Mouse (Mus musculus) midbrain, embryonic 16.5 days (tissue): Measurements from ENCODE around the gene Sbk2. TPM values are rescaled to one million over a fixed set of nuclear protein-coding genes. Genes with fewer than 3 reads are reported as not detected.

Source experiments
- ATAC-seq: fragments of 200-750 bp; cut with Nextera tagmentation; 2 replicates; pipeline ENCODE4 v1.8.0; 2017; ENCODE audit warnings: moderate TSS enrichment
- H3K27ac ChIP-seq: fragments of 300-500 bp; sonication (generic); 2 replicates; pipeline ENCODE4 v1.5.1; 2014; ENCODE audit warnings: mild to moderate bottlenecking, low read length, mixed read lengths
- H3K27me3 ChIP-seq: fragments of 300-500 bp; sonication (generic); 2 replicates; pipeline ENCODE4 v1.6.1; 2014; ENCODE audit warnings: low read depth, low read length, mixed read lengths; ENCODE audit not compliant: control insufficient read depth, insufficient read depth
- H3K36me3 ChIP-seq: fragments of 300-500 bp; sonication (generic); 2 replicates; pipeline ENCODE4 v1.6.1; 2014; ENCODE audit warnings: mild to moderate bottlenecking, low read length, moderate library complexity, mixed read lengths; ENCODE audit not compliant: control insufficient read depth, insufficient read depth
- H3K4me1 ChIP-seq: fragments of 300-500 bp; sonication (generic); 2 replicates; pipeline ENCODE4 v1.6.1; 2014; ENCODE audit warnings: mild to moderate bottlenecking, low read length, mixed read lengths; ENCODE audit not compliant: control insufficient read depth, insufficient read depth
- H3K4me2 ChIP-seq: fragments of 300-500 bp; sonication (generic); 2 replicates; pipeline ENCODE4 v1.6.1; 2014; ENCODE audit warnings: mild to moderate bottlenecking, low read length, mixed read lengths
- H3K4me3 ChIP-seq: fragments of 300-500 bp; sonication (generic); 2 replicates; pipeline ENCODE4 v1.5.1; 2014; ENCODE audit warnings: low read depth, mild to moderate bottlenecking, low read length, moderate library complexity, mixed read lengths
- H3K9ac ChIP-seq: fragments of 300-500 bp; sonication (generic); 2 replicates; pipeline ENCODE4 v1.6.1; 2014; ENCODE audit warnings: low read depth, low read length, mixed read lengths
- H3K9me3 ChIP-seq: fragments of 300-500 bp; sonication (generic); replicated peaks from 2 replicates; pipeline ENCODE4 v1.6.1; 2014; ENCODE audit warnings: mild to moderate bottlenecking, low read length, mixed read lengths; ENCODE audit not compliant: control insufficient read depth, poor library complexity, severe bottlenecking
- WGBS: fragments of 180-500 bp; shearing (Covaris S2); extraction: QIAGEN DNeasy Blood & Tissue Kit; methylation state at CpG from one replicate; pipeline ENCODE4 v1.1.7; 2014; 5-methylcytosine and 5-hydroxymethylcytosine counted together
- polyA plus RNA-seq: library from polyadenylated mRNA; unstranded; fragments of >200 nt; fragmentation: Nextera tagmentation; extraction: Ambion mirVana; gene quantifications from 2 replicates; pipeline ENCODE4 v1.2.1, GENCODE M21; 2015

Sbk2 gene
- polyA plus RNA-seq, 1 experiment from 2014 or later = 0.18 TPM

DNA sequence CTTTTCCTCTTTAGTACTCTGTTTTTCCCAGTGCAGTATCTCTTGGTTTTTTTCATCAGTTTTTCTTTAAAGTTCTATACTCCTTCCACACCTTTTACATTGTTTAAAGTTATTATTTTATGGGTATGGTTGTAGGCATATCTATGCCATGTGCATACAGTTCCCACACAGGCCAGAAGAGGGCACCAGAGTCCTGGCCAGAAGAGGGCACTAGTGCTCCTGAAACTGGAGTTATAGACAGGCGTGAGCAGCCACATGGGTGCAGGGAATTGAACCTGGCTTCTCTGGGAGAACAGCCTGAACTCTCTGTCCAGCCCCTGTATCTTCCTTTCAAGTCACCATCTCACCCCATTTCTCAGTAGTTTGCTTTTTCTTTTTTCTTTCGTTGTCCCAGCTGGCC lies 25.8 kb downstream of the Sbk2 start:
- H3K4me2 ChIP-seq = no peak overlapping the region
- no peaks in the 10 kb centered on the region for H3K27me3 ChIP-seq
- no peak overlapping the region for H3K4me3 ChIP-seq
- H3K36me3 ChIP-seq = no peaks in the 10 kb centered on the region
- WGBS = 46% methylated on average over 2 of the region's 2 CpGs
- no peak for ATAC-seq
- H3K9ac ChIP-seq = no peak overlapping the region
- H3K27ac ChIP-seq = no peak overlapping the region
- H3K4me1 ChIP-seq = no peaks in the 10 kb centered on the region
- no peaks in the 10 kb centered on the region; the same call in 1 of the 2 replicates for H3K9me3 ChIP-seq

DNA sequence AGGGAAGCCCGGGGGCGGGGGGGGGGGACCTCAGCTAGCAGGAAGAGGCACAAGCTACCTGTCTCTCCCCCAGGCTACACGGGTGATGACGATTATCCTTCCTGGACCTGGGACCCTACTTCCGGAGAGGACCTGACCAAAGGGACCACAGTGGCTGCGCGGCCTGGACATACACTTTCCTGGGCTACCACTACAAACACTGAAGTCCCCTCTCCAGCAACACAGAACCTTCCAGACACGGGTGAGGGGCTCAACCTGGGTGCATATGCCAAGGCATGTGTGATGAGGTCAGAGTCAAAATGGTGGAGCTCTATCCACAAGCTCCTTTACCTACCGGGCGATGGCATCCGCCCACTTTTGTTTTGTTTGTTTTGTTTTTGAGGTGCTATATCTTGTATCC lies 26.8 kb downstream of the Sbk2 start:
- H3K4me1 ChIP-seq = no peaks in the 10 kb centered on the region
- no peaks in the 10 kb centered on the region for H3K27me3 ChIP-seq
- WGBS = 81% methylated on average over 10 of the region's 11 CpGs
- H3K4me3 ChIP-seq = no peak overlapping the region
- no peaks in the 10 kb centered on the region; the same call in 1 of the 2 replicates for H3K9me3 ChIP-seq
- H3K9ac ChIP-seq = no peak overlapping the region
- ATAC-seq = no peak
- H3K27ac ChIP-seq = no peak overlapping the region
- H3K4me2 ChIP-seq = no peak overlapping the region
- no peaks in the 10 kb centered on the region for H3K36me3 ChIP-seq

DNA sequence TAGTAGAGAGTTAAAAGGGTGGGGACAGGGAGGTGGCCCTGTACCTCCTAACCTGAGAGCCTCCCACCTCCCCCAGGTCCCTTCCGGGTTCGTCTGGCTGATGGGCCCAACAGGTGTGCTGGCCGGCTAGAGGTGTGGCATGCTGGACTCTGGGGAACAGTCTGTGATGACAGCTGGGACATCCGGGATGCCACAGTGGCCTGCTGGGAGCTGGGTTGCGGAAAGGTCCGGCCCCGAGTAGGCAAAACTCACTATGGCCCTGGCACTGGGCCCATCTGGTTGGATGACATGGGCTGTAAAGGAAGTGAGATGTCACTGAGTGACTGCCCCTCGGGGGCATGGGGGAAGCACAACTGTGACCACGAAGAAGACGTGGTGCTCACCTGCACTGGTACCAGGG lies 27.4 kb downstream of the Sbk2 start:
- no peak overlapping the region for H3K4me3 ChIP-seq
- 85% methylated on average over 10 of the region's 10 CpGs for WGBS

DNA sequence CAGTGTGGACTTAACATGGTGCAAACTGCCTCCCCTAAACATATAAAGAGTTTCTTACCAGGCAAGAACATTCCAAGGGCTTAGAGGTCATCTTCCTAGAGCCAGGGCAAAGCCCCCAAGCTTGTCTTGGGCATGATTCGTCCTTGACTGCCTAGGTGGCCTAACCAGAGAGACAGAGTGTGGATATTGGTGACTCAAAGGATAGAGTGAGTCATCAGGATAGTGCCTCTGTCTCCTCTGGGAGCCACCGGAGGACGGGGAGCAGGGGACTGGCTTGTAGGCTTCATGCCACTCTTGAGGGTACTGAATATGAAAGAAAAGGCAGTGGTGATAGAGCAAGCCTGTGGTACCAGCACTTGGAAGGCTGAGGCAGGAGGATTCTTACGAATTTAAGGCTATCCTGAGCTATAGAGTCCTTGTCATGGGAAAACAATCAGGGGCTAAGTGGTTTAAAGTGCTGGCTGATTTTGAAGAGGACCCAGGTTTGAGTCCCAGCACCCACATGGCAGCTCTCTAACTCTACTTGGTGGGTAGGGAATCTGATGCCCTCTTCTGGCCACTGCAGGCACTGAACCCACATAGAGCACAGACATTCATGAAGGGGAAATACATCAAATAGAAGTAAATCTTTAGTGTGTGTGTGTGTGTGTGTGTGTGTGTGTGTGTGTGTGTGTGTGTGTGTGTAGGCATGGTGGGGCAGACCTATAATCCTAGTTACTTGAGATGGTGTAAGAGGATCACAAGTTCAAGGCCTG lies 29.9 kb downstream of the Sbk2 start:
- Histone ChIP-seq H3K4me3 (no peak overlapping the region), H3K36me3 (no peaks in the 10 kb centered on the region), H3K4me2 (no peak overlapping the region), H3K27me3 (no peaks in the 10 kb centered on the region), H3K27ac (no peak overlapping the region), H3K9ac (no peak overlapping the region), H3K4me1 (no peaks in the 10 kb centered on the region), H3K9me3 (no peaks in the 10 kb centered on the region; the same call in 1 of the 2 replicates)
- 83% methylated on average over 4 of the region's 4 CpGs for WGBS
- ATAC-seq = no peak

More for the DNA sequence above, 27.4 kb downstream of the Sbk2 start:
- H3K36me3 ChIP-seq = no peaks in the 10 kb centered on the region
- no peaks in the 10 kb centered on the region for H3K27me3 ChIP-seq
- ATAC-seq = no peak
- H3K4me2 ChIP-seq = no peak overlapping the region
- no peaks in the 10 kb centered on the region; the same call in 1 of the 2 replicates for H3K9me3 ChIP-seq
- H3K27ac ChIP-seq = no peak overlapping the region
- no peak overlapping the region for H3K9ac ChIP-seq
- H3K4me1 ChIP-seq = no peaks in the 10 kb centered on the region

DNA sequence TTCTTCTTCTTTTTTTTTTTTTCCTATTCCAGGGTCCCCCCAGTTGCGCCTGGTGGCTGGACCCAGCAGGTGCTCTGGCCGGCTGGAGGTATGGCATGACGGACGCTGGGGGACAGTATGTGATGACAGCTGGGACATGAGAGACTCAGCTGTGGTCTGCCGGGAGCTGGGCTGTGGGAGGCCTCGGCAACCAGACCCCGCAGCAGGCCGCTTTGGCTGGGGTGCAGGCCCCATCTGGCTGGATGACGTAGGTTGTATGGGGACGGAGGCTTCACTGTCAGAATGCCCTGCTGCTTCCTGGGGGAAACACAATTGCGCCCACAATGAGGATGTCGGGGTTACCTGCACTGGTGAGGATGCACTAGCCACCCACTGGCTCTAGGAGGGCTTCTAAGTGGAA lies 31.1 kb downstream of the Sbk2 start:
- no peak overlapping the region for H3K4me2 ChIP-seq
- H3K27ac ChIP-seq = no peak overlapping the region
- no peak overlapping the region for H3K9ac ChIP-seq
- no peaks in the 10 kb centered on the region for H3K4me1 ChIP-seq
- WGBS = 85% methylated on average over 12 of the region's 12 CpGs
- no peaks in the 10 kb centered on the region; the same call in 1 of the 2 replicates for H3K9me3 ChIP-seq
- H3K27me3 ChIP-seq = no peaks in the 10 kb centered on the region
- no peak for ATAC-seq
- no peaks in the 10 kb centered on the region for H3K36me3 ChIP-seq
- H3K4me3 ChIP-seq = no peak overlapping the region

DNA sequence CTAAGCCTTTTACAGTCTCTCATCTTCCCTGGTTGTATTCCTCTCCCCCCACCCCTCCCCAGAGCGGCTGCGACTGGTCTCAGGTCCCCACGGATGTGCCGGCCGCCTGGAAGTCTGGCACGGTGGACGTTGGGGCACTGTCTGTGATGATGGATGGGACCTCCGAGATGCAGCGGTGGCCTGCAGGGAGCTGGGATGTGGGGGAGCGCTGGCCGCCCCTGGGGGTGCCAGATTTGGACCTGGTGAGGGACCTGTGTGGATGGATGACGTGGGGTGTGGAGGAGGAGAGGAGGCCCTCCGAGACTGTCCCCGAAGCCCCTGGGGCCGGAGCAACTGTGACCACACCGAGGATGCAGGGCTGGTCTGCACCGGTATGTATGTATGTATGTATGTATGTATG lies 35.9 kb downstream of the Sbk2 start:
- Histone ChIP-seq H3K36me3 (no peaks in the 10 kb centered on the region), H3K9ac (no peak overlapping the region), H3K4me1 (peaks cover 23% of the 10 kb centered on the region), H3K27me3 (no peaks in the 10 kb centered on the region), H3K27ac (no peak overlapping the region), H3K4me2 (no peak overlapping the region), H3K4me3 (no peak overlapping the region), H3K9me3 (no peaks in the 10 kb centered on the region)
- no peak for ATAC-seq
- 85% methylated on average over 17 of the region's 17 CpGs for WGBS

DNA sequence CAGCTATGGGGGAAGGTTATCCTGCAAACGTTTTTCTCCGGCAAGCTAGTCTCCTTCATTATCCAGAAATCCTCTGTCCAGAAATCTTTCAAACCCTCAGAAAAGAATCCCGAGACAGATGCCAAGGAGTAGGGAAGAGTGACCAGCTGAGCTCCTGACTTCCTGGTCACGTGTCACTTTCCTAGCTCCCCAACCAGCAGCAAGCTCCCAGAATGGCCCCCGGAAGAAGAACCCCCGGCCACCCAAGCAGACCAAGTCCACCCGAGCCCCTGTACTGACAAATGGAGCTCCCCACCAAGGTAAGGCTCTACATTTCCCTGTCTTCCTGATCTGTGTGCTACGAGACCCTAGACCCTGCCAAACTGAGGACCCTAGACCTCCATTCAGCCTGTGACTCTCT lies 36.5 kb downstream of the Sbk2 start:
- no peaks in the 10 kb centered on the region for H3K27me3 ChIP-seq

DNA sequence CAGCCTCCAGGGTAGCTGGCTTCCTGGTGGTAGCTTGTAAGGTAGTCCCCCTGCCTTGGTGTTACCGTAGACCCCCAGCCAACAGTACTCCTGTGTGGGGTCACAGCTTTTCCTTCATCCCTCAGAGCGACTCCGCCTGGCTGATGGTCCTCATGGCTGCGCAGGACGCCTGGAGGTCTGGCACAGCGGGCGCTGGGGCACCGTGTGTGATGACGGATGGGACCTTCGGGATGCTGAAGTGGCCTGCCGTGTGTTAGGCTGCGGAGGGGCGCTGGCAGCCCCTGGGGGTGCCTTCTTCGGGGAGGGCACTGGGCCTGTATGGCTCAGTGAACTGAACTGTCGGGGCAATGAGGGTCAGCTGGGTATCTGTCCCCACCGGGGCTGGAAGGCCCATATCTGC lies 37.4 kb downstream of the Sbk2 start:
- ATAC-seq = no peak
- Histone ChIP-seq H3K9me3 (no peaks in the 10 kb centered on the region), H3K36me3 (no peaks in the 10 kb centered on the region), H3K9ac (no peak overlapping the region), H3K27ac (no peak overlapping the region), H3K4me2 (no peak overlapping the region), H3K4me3 (no peak overlapping the region), H3K4me1 (peaks cover 26% of the 10 kb centered on the region), H3K27me3 (no peaks in the 10 kb centered on the region)
- WGBS = 81% methylated on average over 16 of the region's 16 CpGs

More for the DNA sequence above, 36.5 kb downstream of the Sbk2 start:
- no peaks in the 10 kb centered on the region for H3K9me3 ChIP-seq
- no peak overlapping the region for H3K9ac ChIP-seq
- H3K36me3 ChIP-seq = no peaks in the 10 kb centered on the region
- H3K4me3 ChIP-seq = no peak overlapping the region
- no peak for ATAC-seq
- H3K4me1 ChIP-seq = peaks cover 23% of the 10 kb centered on the region
- H3K4me2 ChIP-seq = no peak overlapping the region
- no peak overlapping the region for H3K27ac ChIP-seq
- 66% methylated on average over 8 of the region's 8 CpGs for WGBS

DNA sequence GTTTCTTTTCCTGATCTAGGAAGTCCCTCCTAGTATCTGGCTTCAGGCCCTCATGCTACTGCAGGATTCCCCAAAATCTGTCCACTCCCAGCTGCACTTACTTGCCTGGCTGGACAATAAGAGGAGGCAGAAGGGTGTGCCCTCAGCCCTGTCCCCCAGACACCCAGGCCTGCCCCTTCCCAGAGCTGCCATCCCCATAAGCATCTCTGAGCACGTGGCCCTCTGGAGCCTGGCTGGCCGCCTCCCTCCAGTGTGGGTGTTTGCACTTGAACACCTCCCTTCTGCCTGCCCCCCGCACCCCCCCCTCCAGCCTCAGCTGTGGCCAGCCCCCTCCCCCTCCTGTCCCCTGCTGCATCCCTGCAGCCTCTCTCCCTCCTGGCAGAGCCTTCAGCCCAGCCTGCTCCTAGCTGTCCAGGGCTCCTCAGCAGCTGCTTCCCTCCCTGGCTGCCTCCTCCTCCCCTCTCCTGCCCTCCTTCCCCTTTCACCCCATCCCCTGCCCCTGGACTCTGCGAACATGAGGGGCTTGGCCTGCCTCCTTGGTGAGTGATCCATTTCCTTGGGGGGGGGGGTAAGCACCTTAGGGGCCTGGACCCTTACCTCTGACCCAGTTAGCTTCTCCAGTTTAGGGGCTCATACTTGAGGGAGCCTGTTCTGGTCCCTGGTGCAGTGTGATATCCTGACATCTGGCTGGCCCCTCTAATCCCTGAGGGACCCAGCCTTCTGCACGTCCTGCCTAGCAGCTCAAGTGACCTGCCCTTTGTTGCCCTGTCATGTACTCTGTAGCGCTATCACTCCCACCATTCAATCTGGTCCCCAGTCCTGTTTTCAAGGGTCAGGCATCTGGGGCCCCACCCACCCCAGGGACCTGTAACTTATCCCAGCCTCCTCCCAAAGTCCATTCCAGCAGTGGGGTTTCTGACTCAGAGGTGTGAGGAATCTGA lies 38.5 kb downstream of the Sbk2 start, which contains the start of gene Ssc5d:
Ssc5d (plus strand) TSS at position 345 of the 941 bp plus-strand sequence.
- Histone ChIP-seq H3K27ac (peak within 1 kb of the TSS; percentile 99), H3K9ac (peak within 1 kb of the TSS; percentile 50), H3K36me3 (peaks cover 3% of the 10 kb centered on the region; the same call in 1 of the 2 replicates), H3K9me3 (no peaks in the 10 kb centered on the region), H3K4me2 (peak within 1 kb of the TSS; percentile 92), H3K27me3 (no peaks in the 10 kb centered on the region), H3K4me3 (no peak within 1 kb of the TSS), H3K4me1 (peaks cover 38% of the 10 kb centered on the region)
- no peak for ATAC-seq
- WGBS = 0% methylated on average over 5 of the region's 6 CpGs
